Mouse (Mus musculus): ENCODE results near the gene Lect2.

Lect2 gene

DNA sequence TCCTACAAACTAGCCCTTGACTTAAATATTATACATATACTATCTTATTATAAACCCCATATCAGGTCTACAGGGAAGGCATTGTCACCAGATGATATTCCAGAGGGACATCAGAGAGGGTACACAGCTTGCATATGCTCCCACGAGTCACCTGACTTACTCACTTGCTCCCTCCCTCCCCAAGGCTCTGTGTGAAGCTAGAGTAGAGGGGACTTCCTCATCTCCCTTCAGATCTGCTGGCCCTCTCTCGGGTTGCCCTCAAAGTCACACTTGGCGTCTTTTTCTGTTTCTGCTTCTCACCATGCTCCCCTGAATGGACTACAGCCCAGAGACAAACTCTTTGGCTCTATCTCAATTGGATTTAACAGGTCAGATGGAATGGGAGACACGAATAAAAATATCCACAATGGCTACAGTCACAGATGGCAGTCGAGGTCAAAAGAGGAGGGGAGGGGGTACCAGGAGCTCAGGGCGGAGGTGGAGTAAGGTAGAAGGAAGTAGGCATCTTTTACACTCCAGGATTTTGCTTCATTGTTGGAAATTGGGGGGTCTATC is 46.4 kb downstream of the Lect2 start:
- CTCF ChIA-PET = interaction anchor here (0.6 kb wide), 1 partner anchor 840 kb away, joined by 3 read pairs; no protein-coding TSS in a partner anchor

DNA sequence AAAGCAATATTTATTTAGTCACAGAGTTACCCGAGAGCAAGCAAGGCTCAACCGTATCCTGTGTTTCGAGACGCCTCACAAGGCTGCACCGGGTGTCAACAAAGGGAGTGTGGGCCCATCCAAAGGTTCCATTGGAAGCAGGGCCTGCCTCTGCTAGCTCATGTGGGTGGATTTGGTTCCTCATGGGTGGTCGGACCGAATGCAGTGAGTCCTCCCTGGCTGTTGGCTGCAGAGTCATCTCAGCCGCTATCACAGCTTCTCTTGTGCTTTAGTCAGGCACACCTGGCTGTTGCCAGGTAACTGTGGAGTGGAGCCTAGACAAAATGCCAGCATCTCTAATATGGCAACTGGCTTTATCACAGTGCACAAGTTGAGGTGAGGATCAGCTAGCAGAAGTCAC is 47.7 kb downstream of the Lect2 start:
- CTCF ChIA-PET = no interaction called here

DNA sequence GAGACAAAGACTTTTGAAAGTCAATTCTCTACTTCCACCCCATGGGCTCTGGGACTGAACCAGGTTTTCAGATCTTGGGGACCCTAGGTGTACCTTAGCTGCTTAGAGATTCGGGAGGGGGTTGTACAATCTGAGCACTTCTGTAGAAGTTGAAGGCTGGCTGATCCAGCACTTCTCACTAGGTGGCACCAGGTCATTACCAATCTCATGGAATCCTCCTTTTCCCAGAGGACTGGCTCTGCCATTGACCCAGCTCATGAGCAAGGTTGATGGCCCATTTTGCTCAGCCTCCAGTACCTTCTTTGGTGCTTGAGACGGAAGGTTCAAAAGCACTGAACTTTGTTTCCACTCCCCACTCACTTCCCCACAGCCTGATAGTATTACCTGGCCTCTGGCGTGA is 48.2 kb downstream of the Lect2 start:
- CTCF ChIA-PET = no interaction called here

DNA sequence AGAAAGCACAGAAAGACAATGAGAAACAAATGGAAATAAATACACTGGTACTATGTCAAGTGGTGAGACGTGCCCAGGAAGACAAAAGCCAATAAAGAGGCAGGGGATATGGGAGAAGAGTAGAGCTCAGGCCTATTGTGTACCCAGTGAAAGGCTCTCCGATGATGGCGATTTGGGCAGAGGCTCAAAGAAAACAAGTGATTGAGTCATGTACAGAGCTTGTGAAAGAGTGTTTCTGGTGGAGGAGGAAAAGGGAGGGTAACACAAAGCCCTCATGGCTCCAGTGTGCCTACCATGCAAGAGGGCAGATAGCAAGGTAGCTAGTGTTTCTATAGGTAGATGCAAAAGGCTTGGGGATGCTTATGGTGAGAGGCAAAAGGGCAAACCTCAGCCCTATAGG is 53.9 kb downstream of the Lect2 start:
- CTCF ChIA-PET = no interaction called here

Measured in spleen, embryonic (tissue).